ENCODE assay signal across 21 mouse cellular contexts in genomic region chr16:60258151-60258635, GRCm38 (mm10).
A peak's percentile ranks its signal among the peaks of the same experiment; 100 is the strongest.
DNase-seq lines count a peak whose midpoint lies in the region; ATAC-seq and TF ChIP-seq lines count a peak whose summit lies in the region.
"Had no signal": no experiment of that assay in that cellular context is flagged by ENCODE, and none has a peak within 500 bp of the region (broad histone marks: within the 10 kb centered on the region; RNA-seq: fewer than 3 reads in every experiment).

No protein-coding gene starts in this region.

- no peaks in the 10 kb centered on the region for H3K36me3 ChIP-seq in forebrain, embryonic 16.5 days (ENCODE audit: control insufficient read depth, insufficient read depth)
- H3K36me3 ChIP-seq in forebrain, embryonic 10.5 days (replicated peaks) = no peaks in the 10 kb centered on the region
- H3K36me3 ChIP-seq: embryonic facial prominence, embryonic 13.5 days; heart, embryonic 12.5 days; hindbrain, embryonic 15.5 days had no signal

- no peak overlapping the region for H3K4me2 ChIP-seq in forebrain, embryonic 16.5 days (ENCODE audit: low read length)
- H3K4me2 ChIP-seq: embryonic facial prominence, embryonic 13.5 days; heart, embryonic 12.5 days; hindbrain, embryonic 15.5 days had no signal

- H3K27ac ChIP-seq in forebrain, embryonic 16.5 days (ENCODE audit: low read length) = 0 out of 2 replicates have a peak overlapping the region, but pooled peaks have one; percentile 28
- H3K27ac ChIP-seq in forebrain, embryonic 10.5 days = no peak overlapping the region
- peak overlapping the region; percentile 78 for H3K27ac ChIP-seq in layer of hippocampus, adult 2 months
- H3K27ac ChIP-seq: embryonic facial prominence, embryonic 13.5 days; gastrocnemius, adult 2 months; hindbrain, embryonic 15.5 days had no signal

- no peak overlapping the region for H3K9ac ChIP-seq in forebrain, embryonic 16.5 days (replicated peaks; ENCODE audit: low read depth, low read length)
- H3K9ac ChIP-seq: embryonic facial prominence, embryonic 13.5 days; heart, embryonic 12.5 days; hindbrain, embryonic 15.5 days had no signal

- no peaks in the 10 kb centered on the region for H3K9me3 ChIP-seq in forebrain, embryonic 16.5 days (ENCODE audit: control insufficient read depth, low read length)
- no peaks in the 10 kb centered on the region for H3K9me3 ChIP-seq in forebrain, embryonic 10.5 days
- H3K9me3 ChIP-seq: embryonic facial prominence, embryonic 13.5 days; heart, embryonic 12.5 days; hindbrain, embryonic 15.5 days had no signal

- H3K27me3 ChIP-seq in forebrain, embryonic 16.5 days (replicated peaks; ENCODE audit: control insufficient read depth, insufficient read depth, low read length) = no peaks in the 10 kb centered on the region
- no peaks in the 10 kb centered on the region for H3K27me3 ChIP-seq in forebrain, embryonic 10.5 days (ENCODE audit: poor library complexity, severe bottlenecking)
- H3K27me3 ChIP-seq: CH12.LX; embryonic facial prominence, embryonic 13.5 days; heart, embryonic 12.5 days; hindbrain, embryonic 15.5 days; Patski had no signal

- H3K4me1 ChIP-seq in forebrain, embryonic 16.5 days (replicated peaks; ENCODE audit: control insufficient read depth, insufficient read depth, low read length) = 0 out of 2 replicates have a peak, but pooled peaks cover 2% of the 10 kb centered on the region
- H3K4me1 ChIP-seq in forebrain, embryonic 10.5 days = no peaks in the 10 kb centered on the region
- H3K4me1 ChIP-seq: embryonic facial prominence, embryonic 13.5 days; heart, embryonic 12.5 days; hindbrain, embryonic 15.5 days had no signal

- intact Hi-C loops in heart, postnatal 36 days (cut with DNase I) = no loop called here

- DNase-seq in forebrain, embryonic 10.5 days (ENCODE audit: extremely low spot score, low spot score) = no peak
- peak; percentile 41 for DNase-seq in brain, adult 2 months (ENCODE audit: low read depth, low spot score)
- DNase-seq in layer of hippocampus, adult 2 months (ENCODE audit: low spot score in 2 of 2) = peak; percentile 33 to 60
- DNase-seq in layer of hippocampus, postnatal 14 days (ENCODE audit: low spot score in 2 of 2) = peak; percentile 35 to 55
- no peak for DNase-seq in heart, postnatal 36 days
- DNase-seq in spleen, postnatal 14 days (ENCODE audit: low spot score in 2 of 2) = no peak
- DNase-seq: adrenal gland, adult 2 months; adrenal gland, postnatal 25 days; cerebellum, adult 18-20 months; cerebellum, adult 9-11 months; cerebellum, postnatal 36 days; gastrocnemius, adult 2 months; gastrocnemius, postnatal 25 days had no signal

- ATAC-seq in forebrain, embryonic 16.5 days = no peak
- ATAC-seq: activated CD4-positive, CD25-positive, alpha-beta regulatory T cell, adult 4 months; intestine, embryonic 16.5 days; Patski had no signal

- H3K4me3 ChIP-seq in forebrain, embryonic 16.5 days (replicated peaks; ENCODE audit: low read length) = no peak overlapping the region
- no peak overlapping the region for H3K4me3 ChIP-seq in forebrain, embryonic 10.5 days
- no peak overlapping the region for H3K4me3 ChIP-seq in layer of hippocampus, adult 2 months
- H3K4me3 ChIP-seq: embryonic facial prominence, embryonic 13.5 days; gastrocnemius, adult 2 months; heart, embryonic 12.5 days; hindbrain, embryonic 15.5 days had no signal

- 69% methylated on average over 7 of the region's 7 CpGs for WGBS in forebrain, embryonic 16.5 days
- WGBS in forebrain, embryonic 10.5 days = 91% methylated on average over 7 of the region's 7 CpGs

- no peak for TF ChIP-seq CTCF in layer of hippocampus, adult 2 months (conservative IDR thresholded peaks at IDR 0.05)

Comparison
In these comparisons a context has a peak if more than half of its experiments do, and no peak if none do; other contexts are left out.
1. DNase-seq: peak in brain, adult 2 months (single experiment), layer of hippocampus, adult 2 months (2 of 2) and layer of hippocampus, postnatal 14 days (2 of 2); none in forebrain, embryonic 10.5 days (single experiment), heart, postnatal 36 days (0 of 2) and spleen, postnatal 14 days (0 of 2).